ENCODE assay signal across 12 mouse cellular contexts in genomic region chr19:38478286-38478685, GRCm38 (mm10). TPM values are rescaled to one million over a fixed set of nuclear protein-coding genes. Genes with fewer than 3 reads are reported as not detected.
A peak's percentile ranks its signal among the peaks of the same experiment; 100 is the strongest.
DNase-seq lines count a peak whose midpoint lies in the region; ATAC-seq and TF ChIP-seq lines count a peak whose summit lies in the region.
"Had no signal": no experiment of that assay in that cellular context is flagged by ENCODE, and none has a peak within 500 bp of the region (broad histone marks: within the 10 kb centered on the region; RNA-seq: fewer than 3 reads in every experiment).

No protein-coding gene starts in this region.

- ATAC-seq in limb, embryonic 11.5 days (ENCODE audit: insufficient number of reproducible peaks, low FRiP score, low TSS enrichment, low read depth): no peak
- no peak for ATAC-seq in forebrain, embryonic 14.5 days
- peak; percentile 24; the same call in 1 of the 2 replicates for ATAC-seq in neural tube, embryonic 11.5 days (ENCODE audit: insufficient read depth, low FRiP score, low TSS enrichment)
- no peak for ATAC-seq in liver, embryonic 12.5 days

- WGBS in limb, embryonic 11.5 days: 20% methylated on average over 5 of the region's 5 CpGs
- WGBS in limb, embryonic 10.5 days: 22% methylated on average over 5 of the region's 5 CpGs
- 33% methylated on average over 5 of the region's 5 CpGs for WGBS in forebrain, embryonic 14.5 days
- 19% methylated on average over 5 of the region's 5 CpGs for WGBS in neural tube, embryonic 11.5 days
- 55% methylated on average over 5 of the region's 5 CpGs for WGBS in liver, embryonic 12.5 days (ENCODE audit: insufficient replicate concordance)

- intact Hi-C loops in heart, postnatal 36 days (cut with DNase I): loop anchor here (5.0 kb wide), 1 partner anchor 46 kb away; no protein-coding TSS in a partner anchor

- peaks cover 20% of the 10 kb centered on the region for H3K4me1 ChIP-seq in limb, embryonic 11.5 days (ENCODE audit: control insufficient read depth, insufficient read depth, low read length)
- H3K4me1 ChIP-seq in limb, embryonic 10.5 days: peaks cover 47% of the 10 kb centered on the region
- H3K4me1 ChIP-seq in forebrain, embryonic 14.5 days (ENCODE audit: control insufficient read depth, insufficient read depth, low read length): peaks cover 18% of the 10 kb centered on the region; the same call in 1 of the 2 replicates
- H3K4me1 ChIP-seq in neural tube, embryonic 11.5 days (ENCODE audit: control insufficient read depth, insufficient read depth, low read length): peaks cover 27% of the 10 kb centered on the region; the same call in 1 of the 2 replicates
- no peaks in the 10 kb centered on the region for H3K4me1 ChIP-seq in liver, embryonic 12.5 days
- H3K4me1 ChIP-seq: liver, embryonic 13.5 days had no signal

- no peak overlapping the region for H3K9ac ChIP-seq in limb, embryonic 11.5 days (ENCODE audit: low read length)
- H3K9ac ChIP-seq in forebrain, embryonic 14.5 days (ENCODE audit: low read length): no peak overlapping the region
- no peak overlapping the region for H3K9ac ChIP-seq in neural tube, embryonic 11.5 days (ENCODE audit: low read length)
- no peak overlapping the region for H3K9ac ChIP-seq in liver, embryonic 12.5 days
- H3K9ac ChIP-seq: liver, embryonic 13.5 days had no signal

- no peak overlapping the region for H3K4me2 ChIP-seq in limb, embryonic 11.5 days (ENCODE audit: low read depth, severe bottlenecking)
- no peak overlapping the region for H3K4me2 ChIP-seq in forebrain, embryonic 14.5 days (ENCODE audit: low read length)
- H3K4me2 ChIP-seq in neural tube, embryonic 11.5 days (ENCODE audit: low read depth): 0 out of 2 replicates have a peak overlapping the region, but pooled peaks have one; percentile 6
- H3K4me2 ChIP-seq in liver, embryonic 12.5 days: no peak overlapping the region
- H3K4me2 ChIP-seq: liver, embryonic 13.5 days had no signal

- H3K27me3 ChIP-seq in limb, embryonic 11.5 days (ENCODE audit: control insufficient read depth, insufficient read depth, low read length): no peaks in the 10 kb centered on the region
- peaks cover 32% of the 10 kb centered on the region for H3K27me3 ChIP-seq in limb, embryonic 10.5 days (ENCODE audit: low read depth, poor library complexity, severe bottlenecking)
- peaks cover 8% of the 10 kb centered on the region; the same call in 1 of the 2 replicates for H3K27me3 ChIP-seq in forebrain, embryonic 14.5 days (replicated peaks; ENCODE audit: control insufficient read depth, insufficient read depth, low read length)
- H3K27me3 ChIP-seq in neural tube, embryonic 11.5 days (ENCODE audit: control insufficient read depth, insufficient read depth, low read length): no peaks in the 10 kb centered on the region
- H3K27me3 ChIP-seq in liver, embryonic 12.5 days (replicated peaks): peaks cover 52% of the 10 kb centered on the region

- H3K4me3 ChIP-seq in limb, embryonic 11.5 days (ENCODE audit: low read depth, low read length): no peak overlapping the region
- no peak overlapping the region for H3K4me3 ChIP-seq in limb, embryonic 10.5 days
- H3K4me3 ChIP-seq in forebrain, embryonic 14.5 days (ENCODE audit: low read depth, low read length): no peak overlapping the region
- no peak overlapping the region for H3K4me3 ChIP-seq in neural tube, embryonic 11.5 days (ENCODE audit: low read depth, low read length)
- H3K4me3 ChIP-seq in layer of hippocampus, adult 2 months: no peak overlapping the region
- H3K4me3 ChIP-seq in liver, embryonic 12.5 days: no peak overlapping the region
- H3K4me3 ChIP-seq: liver, embryonic 13.5 days had no signal

- no peaks in the 10 kb centered on the region for H3K9me3 ChIP-seq in limb, embryonic 11.5 days (ENCODE audit: control insufficient read depth, low read length)
- no peaks in the 10 kb centered on the region for H3K9me3 ChIP-seq in limb, embryonic 10.5 days (replicated peaks)
- no peaks in the 10 kb centered on the region for H3K9me3 ChIP-seq in forebrain, embryonic 14.5 days (replicated peaks; ENCODE audit: control insufficient read depth, low read length)
- H3K9me3 ChIP-seq in neural tube, embryonic 11.5 days (ENCODE audit: control insufficient read depth, low read length): no peaks in the 10 kb centered on the region
- H3K9me3 ChIP-seq in liver, embryonic 12.5 days (replicated peaks): no peaks in the 10 kb centered on the region
- H3K9me3 ChIP-seq: liver, embryonic 13.5 days had no signal

- DNase-seq in heart, adult 11 months: peak; percentile 49
- no peak for DNase-seq in heart, postnatal 36 days
- DNase-seq in limb, embryonic 11.5 days (ENCODE audit: low spot score): peak; percentile 30
- no peak for DNase-seq in limb, embryonic 10.5 days (ENCODE audit: low spot score)
- DNase-seq in forebrain, embryonic 14.5 days (ENCODE audit: low spot score): peak; percentile 6
- DNase-seq in neural tube, embryonic 11.5 days (ENCODE audit: low spot score): peak; percentile 32
- DNase-seq in layer of hippocampus, adult 2 months (ENCODE audit: low spot score in 2 of 2): no peak
- DNase-seq: kidney, adult 18-20 months; liver, embryonic 13.5 days; thymus, postnatal 14 days had no signal

- no peak overlapping the region for H3K27ac ChIP-seq in limb, embryonic 11.5 days (replicated peaks; ENCODE audit: low read depth, low read length)
- H3K27ac ChIP-seq in limb, embryonic 10.5 days: no peak overlapping the region
- peak overlapping the region; percentile 61; the same call in 1 of the 2 replicates for H3K27ac ChIP-seq in forebrain, embryonic 14.5 days (ENCODE audit: low read depth, low read length)
- peak overlapping the region; percentile 76 for H3K27ac ChIP-seq in neural tube, embryonic 11.5 days (ENCODE audit: low read depth, low read length)
- H3K27ac ChIP-seq in layer of hippocampus, adult 2 months: no peak overlapping the region
- H3K27ac ChIP-seq in liver, embryonic 12.5 days: no peak overlapping the region
- H3K27ac ChIP-seq: liver, embryonic 13.5 days; macrophage had no signal

- H3K36me3 ChIP-seq in limb, embryonic 11.5 days (ENCODE audit: control insufficient read depth, insufficient read depth, low read length): no peaks in the 10 kb centered on the region
- H3K36me3 ChIP-seq in limb, embryonic 10.5 days: no peaks in the 10 kb centered on the region
- H3K36me3 ChIP-seq in forebrain, embryonic 14.5 days (ENCODE audit: control insufficient read depth, insufficient read depth, low read length): no peaks in the 10 kb centered on the region
- H3K36me3 ChIP-seq in neural tube, embryonic 11.5 days (ENCODE audit: control insufficient read depth, insufficient read depth, low read length): no peaks in the 10 kb centered on the region
- H3K36me3 ChIP-seq in liver, embryonic 12.5 days: no peaks in the 10 kb centered on the region
- H3K36me3 ChIP-seq: liver, embryonic 13.5 days had no signal

- TF ChIP-seq CTCF in layer of hippocampus, adult 2 months (conservative IDR thresholded peaks at IDR 0.05): no peak

RNA-seq across cellular contexts. Expression of gene Plce1, which starts 2.6 kb away (rescaled TPM):
- 10 to 100 TPM; 21.7 to 23.2 TPM for total RNA-seq in heart, postnatal 36 days (2021)
- 4.5 and 5.3 TPM in 2 replicates for polyA plus RNA-seq in limb, embryonic 11.5 days (2014; fragmentation: Nextera tagmentation; extraction: Ambion mirVana)
- 1.6 and 2.6 TPM in 2 replicates for polyA plus RNA-seq in limb, embryonic 10.5 days (2016; fragmentation: Nextera tagmentation; extraction: Ambion mirVana)
- polyA plus RNA-seq in forebrain, embryonic 14.5 days (2014; fragmentation: Nextera tagmentation; extraction: Ambion mirVana): 3.4 and 5.1 TPM in 2 replicates
- polyA plus RNA-seq in neural tube, embryonic 11.5 days (2014; fragmentation: Nextera tagmentation; extraction: Ambion mirVana): 8.8 and 11.2 TPM in 2 replicates
- total RNA-seq in layer of hippocampus, adult 2 months (2021): 10 to 100 TPM in 1 of 2 experiments, 1 to 10 TPM in 1; 9.8 to 11.0 TPM
- polyA plus RNA-seq in liver, embryonic 12.5 days (2016; fragmentation: Nextera tagmentation; extraction: Ambion mirVana): 0.82 and 0.89 TPM in 2 replicates
- polyA plus RNA-seq: macrophage had no signal

Comparison
In these comparisons a context has a peak if more than half of its experiments do, and no peak if none do; other contexts are left out.
1. DNase-seq: peak in heart, adult 11 months (single experiment), limb, embryonic 11.5 days (single experiment), forebrain, embryonic 14.5 days (single experiment) and neural tube, embryonic 11.5 days (single experiment); none in heart, postnatal 36 days (0 of 2), limb, embryonic 10.5 days (single experiment) and layer of hippocampus, adult 2 months (0 of 2).
2. H3K27ac ChIP-seq: peak in forebrain, embryonic 14.5 days (single experiment) and neural tube, embryonic 11.5 days (single experiment); none in limb, embryonic 11.5 days (single experiment), limb, embryonic 10.5 days (single experiment), layer of hippocampus, adult 2 months (single experiment) and liver, embryonic 12.5 days (single experiment).